Mouse (Mus musculus) lung, embryonic 14.5 days (tissue): ENCODE results near the gene Rdh9. TPM values are rescaled to one million over a fixed set of nuclear protein-coding genes. Genes with fewer than 3 reads are reported as not detected.

Experiments
- ATAC-seq: fragments of 200-750 bp; cut with Nextera tagmentation; 2 replicates; pipeline ENCODE4 v1.8.0; 2017; ENCODE audit warnings: mild to moderate bottlenecking, moderate TSS enrichment, moderate library complexity; ENCODE audit not compliant: insufficient read depth
- DNase-seq: peaks from one replicate; pipeline ENCODE4 v3.0.0-alpha.2; 2015
- H3K27ac ChIP-seq: fragments of 300-500 bp; sonication (generic); 2 replicates; pipeline ENCODE4 v1.5.1; 2014; ENCODE audit warnings: low read depth, mild to moderate bottlenecking, moderate library complexity
- H3K27me3 ChIP-seq: fragments of 300-500 bp; sonication (generic); 2 replicates; pipeline ENCODE4 v1.6.1; 2014; ENCODE audit warnings: low read length, control low read depth; ENCODE audit not compliant: insufficient read depth
- H3K36me3 ChIP-seq: fragments of 300-500 bp; sonication (generic); 2 replicates; pipeline ENCODE4 v1.6.1; 2014; ENCODE audit warnings: control low read depth; ENCODE audit not compliant: insufficient read depth
- H3K4me1 ChIP-seq: fragments of 300-500 bp; sonication (generic); 2 replicates; pipeline ENCODE4 v1.6.1; 2014; ENCODE audit warnings: antibody characterized with exemption, control low read depth; ENCODE audit not compliant: insufficient read depth
- H3K4me2 ChIP-seq: fragments of 300-500 bp; sonication (generic); 2 replicates; pipeline ENCODE4 v1.6.1; 2014; ENCODE audit warnings: mild to moderate bottlenecking
- H3K4me3 ChIP-seq: fragments of 300-500 bp; sonication (generic); 2 replicates; pipeline ENCODE4 v1.5.1; 2014; ENCODE audit warnings: low read depth, low read length
- H3K9ac ChIP-seq: fragments of 300-500 bp; sonication (generic); 2 replicates; pipeline ENCODE4 v1.6.1; 2014
- H3K9me3 ChIP-seq: fragments of 300-500 bp; sonication (generic); 2 replicates; pipeline ENCODE4 v1.6.1; 2016; ENCODE audit warnings: low read depth, low read length, control low read depth
- CTCF ChIP-seq: IDR thresholded peaks from 2 replicates; pipeline ENCODE4 v1.5.1; 2016; ENCODE audit warnings: antibody characterized with exemption, low read depth
- WGBS: fragments of 180-500 bp; shearing (Covaris S2); extraction: QIAGEN DNeasy Blood & Tissue Kit; methylation state at CpG from one replicate; pipeline ENCODE4 v1.1.7; 2014; 5-methylcytosine and 5-hydroxymethylcytosine counted together
- polyA plus RNA-seq: library from polyadenylated mRNA; unstranded; fragments of >200 nt; fragmentation: Nextera tagmentation; extraction: Ambion mirVana; gene quantifications from 2 replicates; pipeline ENCODE4 v1.2.1, GENCODE M21; 2014

Gene Rdh9
- polyA plus RNA-seq, 1 experiment from 2014 or later = not detected

- TF ChIP-seq CTCF = no peak
- Histone ChIP-seq H3K9ac (no peak overlapping the region), H3K27me3 (no peaks in the 10 kb centered on the region), H3K4me1 (peaks cover 7% of the 10 kb centered on the region; the same call in 1 of the 2 replicates), H3K4me3 (no peak overlapping the region), H3K4me2 (no peak overlapping the region), H3K36me3 (peaks cover 7% of the 10 kb centered on the region), H3K9me3 (no peaks in the 10 kb centered on the region), H3K27ac (no peak overlapping the region)
- WGBS = 50% methylated on average over 4 of the region's 4 CpGs
- DNase-seq (no peak), ATAC-seq (no peak)
These were observed 39.3 kb upstream of the Rdh9 start for GRCm38 (mm10) chr10:127736916-127737315.

DNA sequence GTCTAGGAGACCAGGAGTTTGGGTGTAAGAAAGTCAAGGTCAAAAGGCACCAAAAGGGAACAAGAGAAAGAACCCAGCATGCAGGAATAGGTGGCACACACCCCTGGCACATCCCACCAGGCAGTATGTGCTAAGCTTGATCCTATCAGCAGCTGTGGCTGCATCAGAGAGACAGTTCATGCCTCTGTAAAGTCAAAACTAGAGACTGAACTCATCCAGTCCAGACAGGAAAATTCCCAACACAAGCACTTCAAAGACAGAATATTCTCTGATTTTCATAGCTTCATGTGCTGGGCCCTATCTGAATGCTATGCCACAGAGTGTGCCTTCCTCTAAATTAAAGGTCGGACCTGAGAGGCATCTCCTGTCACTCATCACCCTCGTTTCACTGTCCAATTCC lies 38.6 kb upstream of the Rdh9 start:
- WGBS = 14% methylated on average over 2 of the region's 2 CpGs
- H3K9me3 ChIP-seq = no peaks in the 10 kb centered on the region
- DNase-seq = no peak
- no peak for TF ChIP-seq CTCF
- ATAC-seq = no peak
- no peak overlapping the region for H3K4me3 ChIP-seq
- no peak overlapping the region for H3K9ac ChIP-seq
- peaks cover 14% of the 10 kb centered on the region for H3K36me3 ChIP-seq
- no peaks in the 10 kb centered on the region for H3K27me3 ChIP-seq
- no peak overlapping the region for H3K27ac ChIP-seq
- H3K4me2 ChIP-seq = no peak overlapping the region
- peaks cover 7% of the 10 kb centered on the region; the same call in 1 of the 2 replicates for H3K4me1 ChIP-seq

GRCm38 (mm10) chr10:127738151-127738882 lies 37.9 kb upstream of the Rdh9 start:
- Histone ChIP-seq H3K36me3 (peaks cover 21% of the 10 kb centered on the region), H3K9me3 (no peaks in the 10 kb centered on the region), H3K4me1 (peaks cover 7% of the 10 kb centered on the region; the same call in 1 of the 2 replicates), H3K27me3 (no peaks in the 10 kb centered on the region), H3K4me3 (peak overlapping the region; percentile 97; the same call in 1 of the 2 replicates), H3K4me2 (peak overlapping the region; percentile 88), H3K9ac (no peak overlapping the region), H3K27ac (no peak overlapping the region)
- ATAC-seq = no peak
- peak; percentile 78 for DNase-seq
- TF ChIP-seq CTCF = peak; percentile 74
- 34% methylated on average over 13 of the region's 13 CpGs for WGBS

DNA sequence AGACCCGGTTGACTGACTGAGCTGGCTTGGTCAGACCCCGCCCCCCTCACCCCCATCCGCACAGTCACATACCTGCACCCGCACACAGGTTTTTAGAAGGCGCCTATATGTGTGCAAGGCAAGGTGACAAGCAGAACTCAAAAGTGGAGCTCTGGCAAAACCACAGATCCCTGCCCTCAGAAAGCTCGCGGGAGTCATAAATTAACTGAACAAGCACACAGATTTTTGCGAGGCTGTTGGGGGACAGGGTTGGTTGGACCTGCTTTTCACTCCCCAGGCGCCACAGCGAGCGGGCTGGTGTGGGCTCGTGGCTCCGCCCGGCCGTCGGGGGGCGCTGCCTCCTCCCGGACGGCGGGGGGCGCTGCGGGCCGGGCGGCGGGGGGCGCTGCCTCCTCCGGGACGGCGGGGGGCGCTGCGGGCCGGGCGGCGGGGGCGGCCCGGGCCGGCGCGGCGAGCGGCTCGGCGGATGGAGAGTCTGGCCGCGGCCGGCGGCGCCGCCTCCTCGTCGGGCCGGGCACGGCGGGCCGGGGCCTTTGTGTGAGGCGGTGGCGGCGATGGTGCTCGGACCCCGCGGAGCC lies 37.0 kb upstream of the Rdh9 start, which contains the start of gene Zbtb39:
Gene Zbtb39, plus strand, starts transcription at position 456 of the 578 bp plus-strand sequence.
- Histone ChIP-seq H3K4me2 (peak within 1 kb of the TSS; percentile 88), H3K4me1 (peaks cover 7% of the 10 kb centered on the region; the same call in 1 of the 2 replicates), H3K4me3 (peak within 1 kb of the TSS; percentile 97), H3K9ac (peak within 1 kb of the TSS; percentile 96), H3K27ac (peak within 1 kb of the TSS; percentile 83), H3K27me3 (no peaks in the 10 kb centered on the region), H3K9me3 (no peaks in the 10 kb centered on the region), H3K36me3 (peaks cover 30% of the 10 kb centered on the region)
- peak; percentile 84 for ATAC-seq
- WGBS = under 1% methylated on average over 41 of the region's 61 CpGs
- DNase-seq = peak; percentile 85
- peak; percentile 34 for TF ChIP-seq CTCF

DNA sequence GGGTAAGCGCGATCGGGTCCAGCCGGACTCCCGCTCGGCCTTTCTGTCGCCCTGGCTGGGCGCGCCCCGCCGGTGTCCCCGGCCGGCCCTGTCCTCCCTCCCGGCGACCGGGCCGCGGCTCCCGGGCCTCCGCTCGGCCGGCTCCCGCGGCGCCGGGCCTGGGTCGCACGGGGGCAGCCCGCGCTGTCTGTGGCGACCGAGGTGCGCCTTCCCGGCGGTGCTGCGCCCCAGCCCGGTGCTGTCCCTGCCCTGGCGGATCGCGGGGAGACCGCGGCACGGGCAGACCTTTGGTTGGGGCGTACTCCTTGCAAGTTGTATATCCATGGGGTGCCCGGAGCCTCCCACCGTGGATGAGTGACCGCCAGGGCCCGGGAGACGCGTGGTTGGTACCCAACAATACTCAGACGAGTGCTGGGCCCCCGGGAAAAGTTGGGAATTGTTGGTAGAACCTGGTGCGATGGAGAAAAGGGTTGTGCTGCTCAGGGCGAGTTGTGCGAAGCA lies 36.5 kb upstream of the Rdh9 start:
- Histone ChIP-seq H3K9ac (peak overlapping the region; percentile 96), H3K4me3 (peak overlapping the region; percentile 97), H3K9me3 (no peaks in the 10 kb centered on the region), H3K4me2 (peak overlapping the region; percentile 88), H3K27ac (peak overlapping the region; percentile 83), H3K27me3 (no peaks in the 10 kb centered on the region), H3K36me3 (peaks cover 35% of the 10 kb centered on the region), H3K4me1 (peaks cover 7% of the 10 kb centered on the region; the same call in 1 of the 2 replicates)
- ATAC-seq (peak; percentile 66), DNase-seq (peak; percentile 52)
- under 1% methylated on average over 50 of the region's 55 CpGs for WGBS
- no peak for TF ChIP-seq CTCF

DNA sequence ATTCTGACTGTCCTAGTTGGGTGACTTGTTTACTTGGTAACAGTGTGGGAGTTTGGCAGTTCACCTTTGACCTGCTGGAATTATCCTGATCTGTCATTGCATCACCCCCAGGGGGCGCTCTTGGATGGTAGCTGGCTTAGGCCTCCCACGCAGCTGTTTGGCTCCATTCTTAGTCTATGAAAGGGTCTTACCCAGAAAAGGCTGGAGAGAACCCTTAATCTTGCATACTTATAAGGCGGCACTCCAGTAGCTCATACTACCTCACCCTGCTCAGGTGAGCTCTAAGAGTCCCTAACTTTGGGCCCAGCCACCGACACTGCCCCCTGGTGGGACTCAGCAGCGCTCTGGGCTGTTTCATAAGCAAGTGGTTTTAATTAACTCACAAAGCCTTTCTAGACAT lies 31.5 kb upstream of the Rdh9 start:
- Histone ChIP-seq H3K4me3 (no peak overlapping the region), H3K4me1 (peaks cover 12% of the 10 kb centered on the region; the same call in 1 of the 2 replicates), H3K9me3 (no peaks in the 10 kb centered on the region), H3K9ac (no peak overlapping the region), H3K36me3 (peaks cover 71% of the 10 kb centered on the region), H3K4me2 (no peak overlapping the region), H3K27ac (no peak overlapping the region), H3K27me3 (no peaks in the 10 kb centered on the region)
- TF ChIP-seq CTCF = peak; percentile 70
- peak; percentile 65 for DNase-seq
- ATAC-seq = no peak
- 63% methylated on average over 5 of the region's 5 CpGs for WGBS

DNA sequence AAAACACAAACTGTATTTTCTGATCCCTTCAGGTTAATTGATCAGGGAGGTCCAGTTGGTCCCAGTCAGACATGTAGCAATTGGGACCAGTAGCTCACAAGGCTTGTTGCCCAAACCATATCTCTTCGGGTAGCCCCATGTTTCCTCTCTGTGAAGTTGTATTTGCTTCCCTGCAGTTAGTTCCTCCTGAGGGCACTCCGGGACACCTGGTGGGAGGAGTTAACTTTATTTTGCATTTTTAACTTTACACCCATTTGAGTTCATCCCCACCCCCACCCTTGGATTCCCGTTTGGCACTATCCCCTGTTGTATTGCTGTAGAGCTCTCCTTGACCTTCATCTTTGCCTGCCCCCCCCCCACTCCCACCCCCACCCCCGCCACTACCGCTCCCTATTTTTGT lies 30.3 kb upstream of the Rdh9 start:
- Histone ChIP-seq H3K27ac (no peak overlapping the region), H3K36me3 (peaks cover 71% of the 10 kb centered on the region), H3K9me3 (no peaks in the 10 kb centered on the region), H3K4me3 (no peak overlapping the region), H3K9ac (no peak overlapping the region), H3K4me2 (no peak overlapping the region), H3K27me3 (no peaks in the 10 kb centered on the region), H3K4me1 (peaks cover 5% of the 10 kb centered on the region; the same call in 1 of the 2 replicates)
- ATAC-seq = no peak
- no peak for DNase-seq
- WGBS = 61% methylated on average over 5 of the region's 5 CpGs
- TF ChIP-seq CTCF = no peak
